Mouse (Mus musculus): ENCODE results near the gene Gadd45a.
A peak's percentile ranks its signal among the peaks of the same experiment; 100 is the strongest.

The Gadd45a gene

DNA sequence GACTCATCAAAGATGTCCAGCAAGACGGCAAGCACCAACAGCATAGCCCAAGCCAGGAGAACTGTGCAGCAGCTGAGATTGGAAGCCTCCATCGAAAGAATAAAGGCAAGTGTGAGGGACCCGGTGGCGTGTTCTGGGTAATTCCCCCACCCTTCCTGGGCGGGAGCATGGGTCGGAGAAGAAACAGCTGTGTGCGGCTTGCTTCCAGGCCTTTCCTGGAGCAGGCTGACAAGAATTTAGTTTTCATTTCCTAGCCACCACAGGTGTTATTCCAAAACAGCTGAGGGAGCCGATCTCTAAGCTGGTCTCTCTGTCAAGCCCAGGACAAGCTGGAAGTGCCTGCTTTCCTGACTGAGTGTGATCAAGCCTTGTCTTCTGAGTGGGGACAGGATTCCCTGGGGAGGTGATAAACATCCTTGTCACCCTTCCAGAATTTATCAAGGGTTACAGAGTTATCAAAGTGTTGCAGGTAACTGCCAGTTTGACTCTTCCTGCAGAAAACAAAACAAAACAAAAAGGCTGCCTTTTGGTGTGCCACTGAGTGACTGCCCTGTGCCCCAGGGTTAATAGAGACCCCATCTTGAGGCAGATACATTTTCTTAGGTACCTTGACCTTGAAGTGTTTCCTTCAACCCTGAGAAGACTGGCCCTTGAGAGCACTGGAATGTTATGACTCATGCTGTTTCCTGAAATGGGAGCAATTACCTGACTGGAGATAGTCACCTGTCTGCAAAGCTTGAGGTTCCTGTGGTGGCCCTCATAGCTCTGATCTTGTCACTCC is 21.3 kb downstream of the Gadd45a start:
- no peak for DNase-seq

- DNase-seq: no peak
Measured at GRCm38 (mm10) chr6:67014679-67015075, 22.6 kb downstream of the Gadd45a start.

- DNase-seq: no peak
Measured at GRCm38 (mm10) chr6:67013949-67014678, 23.1 kb downstream of the Gadd45a start.

GRCm38 (mm10) chr6:67013293-67013948 is 23.8 kb downstream of the Gadd45a start:
- DNase-seq: no peak

- no peak for DNase-seq
Measured at GRCm38 (mm10) chr6:67011217-67011518, 26.1 kb downstream of the Gadd45a start.

DNA sequence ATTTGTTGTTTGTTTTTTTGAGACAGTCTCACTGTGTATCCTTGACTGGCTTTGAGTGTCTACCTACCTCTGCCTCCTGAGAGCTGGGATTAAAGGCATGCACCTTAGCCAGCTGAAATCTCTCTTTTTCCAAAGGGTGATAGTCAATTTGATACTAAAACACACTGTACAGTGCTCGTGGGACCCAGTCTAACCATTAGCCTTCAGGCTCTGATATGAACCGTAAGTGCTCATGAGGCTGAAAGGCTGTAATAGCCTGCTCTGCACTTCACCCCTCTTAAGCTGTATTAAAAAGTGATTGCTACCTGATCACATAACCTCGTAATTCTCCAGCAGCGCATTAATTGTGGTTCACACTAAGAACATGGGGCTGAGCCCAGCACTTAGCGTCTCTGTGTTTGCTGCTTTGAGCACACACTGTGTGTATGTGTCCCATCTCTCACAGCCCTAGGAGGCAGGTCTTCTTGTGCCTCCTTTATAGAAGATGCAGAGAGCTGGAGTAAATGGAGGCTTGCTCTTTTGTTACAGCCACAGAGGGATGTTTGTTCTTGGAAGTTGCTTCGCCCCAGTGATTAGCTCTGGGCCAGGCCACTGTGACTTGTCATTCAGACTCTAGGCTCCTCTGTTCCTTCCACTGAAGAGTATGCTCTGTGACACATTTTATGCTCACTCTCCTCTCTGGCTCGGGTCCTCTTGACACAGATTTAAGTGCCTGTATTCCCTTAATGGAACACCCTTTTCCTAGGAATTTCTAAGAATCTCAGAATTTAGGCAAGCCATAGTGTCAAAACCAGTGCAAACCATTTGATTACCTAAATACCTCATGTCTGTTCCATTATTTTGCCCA is 26.7 kb downstream of the Gadd45a start:
- DNase-seq: no peak

DNA sequence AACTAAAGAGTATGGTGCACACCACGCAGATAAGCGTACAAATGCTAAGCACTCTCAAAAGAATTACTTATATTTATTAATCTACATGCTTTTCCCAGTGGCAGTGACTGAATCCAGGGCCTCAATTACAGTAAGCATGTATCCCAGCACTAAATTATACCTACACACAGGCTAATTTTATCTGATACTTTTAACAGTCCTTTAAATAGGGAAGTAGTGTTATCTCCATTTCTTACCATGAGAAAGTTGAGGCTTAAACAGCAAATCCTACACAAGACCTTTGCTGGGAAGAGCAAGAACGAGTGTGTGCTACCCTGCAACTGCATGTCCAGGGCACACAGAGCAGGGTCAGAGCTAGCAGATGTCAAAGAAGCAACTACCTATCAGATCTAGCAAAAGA is 27.4 kb downstream of the Gadd45a start:
- no peak for DNase-seq

- DNase-seq: no peak
Measured at GRCm38 (mm10) chr6:66999800-67000199, 37.5 kb downstream of the Gadd45a start.

- DNase-seq: no peak
Measured at GRCm38 (mm10) chr6:66998645-66999044, 38.6 kb downstream of the Gadd45a start.

- no peak for DNase-seq
Measured at GRCm38 (mm10) chr6:66996257-66996656, 41.0 kb downstream of the Gadd45a start.

DNA sequence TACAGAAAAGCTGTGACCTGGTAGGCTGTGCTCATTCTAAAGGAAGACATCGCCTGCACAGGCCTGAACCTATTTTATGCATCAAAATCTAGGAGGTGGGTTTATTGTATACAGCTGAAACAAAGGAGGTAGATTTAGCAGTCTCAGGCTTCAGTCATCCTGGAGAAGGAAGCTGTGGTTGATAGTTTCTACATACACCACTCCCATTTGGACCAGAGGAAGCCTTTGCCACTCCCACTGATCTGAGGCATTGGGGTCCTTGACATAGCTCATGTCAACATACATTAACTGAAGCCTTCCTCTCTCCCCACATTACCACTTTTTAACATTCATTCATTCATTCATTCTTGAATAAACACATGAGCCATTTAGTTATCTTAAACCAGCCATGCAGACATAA is 41.4 kb downstream of the Gadd45a start:
- DNase-seq: no peak

GRCm38 (mm10) chr6:66994981-66995380 is 42.3 kb downstream of the Gadd45a start:
- DNase-seq: no peak

DNA sequence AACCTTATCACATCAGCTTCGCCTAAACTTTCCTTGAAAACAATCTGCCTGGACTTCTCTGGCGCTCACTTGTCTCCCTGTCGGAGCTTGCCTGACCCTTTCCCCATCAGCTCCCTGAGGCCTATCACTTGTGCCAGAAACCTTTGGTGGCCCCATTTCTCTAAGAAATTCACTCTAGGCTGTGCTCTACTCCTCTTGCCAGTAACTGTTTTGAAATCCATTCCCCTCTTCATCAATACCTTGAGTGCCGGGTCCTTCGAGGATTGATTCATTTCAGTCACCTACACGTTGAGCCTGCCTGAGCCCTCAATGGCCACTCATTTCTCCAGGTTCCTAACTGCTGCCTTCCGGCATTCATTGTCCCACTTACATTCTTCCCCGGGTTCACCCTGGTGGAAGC is 44.5 kb downstream of the Gadd45a start:
- no peak for DNase-seq

DNA sequence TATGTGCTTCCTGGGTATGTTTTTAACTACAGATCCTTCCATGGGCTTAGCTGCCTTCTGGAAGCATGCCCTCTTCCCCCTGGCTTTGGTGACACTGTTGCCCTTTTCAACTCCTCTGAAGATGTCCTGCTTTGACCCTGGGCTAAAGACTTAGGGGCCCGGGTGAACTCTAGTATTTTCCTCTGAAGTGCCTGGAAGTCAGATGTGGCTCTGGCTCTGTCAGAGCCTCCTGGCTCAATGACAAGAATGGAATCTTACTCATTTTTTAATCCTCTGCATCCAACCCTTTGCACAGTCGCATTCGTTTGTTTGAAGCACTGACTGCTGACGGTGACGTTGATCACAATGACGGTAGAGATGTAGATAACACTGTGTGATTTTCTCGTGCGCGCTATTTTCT is 45.0 kb downstream of the Gadd45a start:
- no peak for DNase-seq

GRCm38 (mm10) chr6:66989518-66989917 is 47.7 kb downstream of the Gadd45a start:
- DNase-seq: no peak

- DNase-seq: no peak
Measured at GRCm38 (mm10) chr6:66989037-66989436, 48.2 kb downstream of the Gadd45a start.

DNA sequence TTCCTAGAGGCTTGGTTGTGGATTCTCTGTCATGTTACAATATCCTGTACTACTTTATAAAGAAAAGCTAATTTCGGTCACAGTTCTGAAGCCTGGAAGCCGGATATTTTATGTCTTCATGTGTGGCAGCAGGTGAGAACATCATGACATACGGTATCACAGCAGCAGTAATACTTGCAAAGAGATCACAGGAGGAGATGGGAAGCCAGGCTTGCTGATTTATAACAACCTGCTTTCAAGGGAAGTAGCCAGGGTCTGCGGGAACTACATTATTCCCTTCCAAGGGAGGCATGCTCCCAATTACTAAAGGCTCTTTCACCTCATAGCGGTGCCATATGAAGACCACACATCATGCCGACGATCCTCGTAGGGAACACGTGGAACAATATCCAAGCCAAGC is 48.9 kb downstream of the Gadd45a start:
- no peak for DNase-seq

DNA sequence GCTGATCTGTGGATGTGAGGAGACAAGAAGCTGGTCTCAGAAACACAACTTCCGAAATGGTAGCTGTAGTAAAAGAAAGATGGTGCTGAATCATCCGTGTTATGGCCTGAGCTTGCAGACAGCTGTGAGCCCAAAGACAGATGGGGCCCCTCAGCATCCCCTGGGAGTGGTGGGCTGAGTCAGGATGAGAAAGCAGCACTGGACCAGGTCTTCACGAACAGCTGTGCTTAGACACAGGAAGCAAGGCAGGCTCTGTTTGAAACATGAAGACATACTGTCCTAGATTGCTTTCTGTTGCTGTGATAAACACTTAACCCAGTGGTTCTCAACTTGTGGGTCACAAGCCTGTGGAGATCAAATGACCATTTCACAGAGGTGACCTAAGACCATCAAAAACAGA is 49.6 kb downstream of the Gadd45a start:
- DNase-seq: peak; percentile 41

- no peak for DNase-seq
Measured at GRCm38 (mm10) chr6:66986063-66986462, 51.2 kb downstream of the Gadd45a start.

GRCm38 (mm10) chr6:66985500-66985899 is 51.8 kb downstream of the Gadd45a start:
- no peak for DNase-seq

All from thymus, postnatal 25 days (tissue).